Mouse (Mus musculus) myocyte (in vitro differentiated cells): ENCODE measurements at regions not wholly inside any gene's neighbourhood (a gene's known extent, or its start where the extent isn't known, plus 50 kb on each side); places are given as distances from the start of the nearest gene placed in this dataset.

Experiments used
- MYOG ChIP-seq, 3 experiments: IDR thresholded peaks; one replicate each; pipeline ENCODE4 v1.6.1; 2011; ENCODE audit warnings: control low read depth in 2 of 3, low read depth in 2 of 3, mild to moderate bottlenecking in 2 of 3; ENCODE audit not compliant: insufficient read length in 2 of 3, control insufficient read depth in 1 of 3, insufficient read depth in 1 of 3
- POLR2A ChIP-seq: IDR thresholded peaks from one replicate; pipeline ENCODE4 v1.6.1; 2011; ENCODE audit warnings: low read depth, mild to moderate bottlenecking, control low read depth, moderate library complexity; ENCODE audit not compliant: insufficient read length
- POLR2AphosphoS2 ChIP-seq: IDR thresholded peaks from one replicate; pipeline ENCODE4 v1.6.1; 2011; ENCODE audit warnings: low read depth, control low read depth; ENCODE audit not compliant: insufficient read length
- TCF12 ChIP-seq: IDR thresholded peaks from one replicate; pipeline ENCODE4 v1.6.1; 2011; ENCODE audit warnings: mild to moderate bottlenecking, control low read depth; ENCODE audit not compliant: poor library complexity, insufficient read depth, severe bottlenecking
- USF1 ChIP-seq: IDR thresholded peaks from one replicate; pipeline ENCODE4 v1.6.1; 2011; ENCODE audit warnings: low read depth, mild to moderate bottlenecking, control low read depth, moderate library complexity

GRCm38 (mm10) chr2:117924877-117925276 lies 186.8 kb upstream of the Thbs1 start:
- TF ChIP-seq POLR2A (no peak), MYOG (IDR thresholded peaks at IDR 0.05; ENCODE audit: control insufficient read depth in 1 of 3, insufficient read depth in 1 of 3, insufficient read length in 2 of 3, low read depth in 2 of 3) (no peak), POLR2AphosphoS2 (no peak), USF1 (no peak), TCF12 (no peak)
